Mouse (Mus musculus) forebrain, embryonic 15.5 days (tissue): ENCODE data around the gene Agpat2. TPM values are rescaled to one million over a fixed set of nuclear protein-coding genes. Genes with fewer than 3 reads are reported as not detected.
A peak's percentile ranks its signal among the peaks of the same experiment; 100 is the strongest.

ENCODE experiments used
- ATAC-seq: fragments of 200-750 bp; cut with Nextera tagmentation; replicated peaks from 2 replicates; pipeline ENCODE4 v1.8.0; 2017; ENCODE audit warnings: mild to moderate bottlenecking, moderate TSS enrichment, moderate library complexity
- H3K27ac ChIP-seq: fragments of 300-500 bp; sonication (generic); replicated peaks from 2 replicates; pipeline ENCODE4 v1.5.1; 2015; ENCODE audit warnings: mild to moderate bottlenecking, inconsistent platforms
- H3K27me3 ChIP-seq: fragments of 300-500 bp; sonication (generic); 2 replicates; pipeline ENCODE4 v1.6.1; 2015; ENCODE audit warnings: inconsistent platforms
- H3K36me3 ChIP-seq: fragments of 300-500 bp; sonication (generic); 2 replicates; pipeline ENCODE4 v1.6.1; 2015; ENCODE audit warnings: mild to moderate bottlenecking, inconsistent platforms
- H3K4me1 ChIP-seq: fragments of 300-500 bp; sonication (generic); 2 replicates; pipeline ENCODE4 v1.6.1; 2015; ENCODE audit warnings: inconsistent platforms
- H3K4me2 ChIP-seq: fragments of 300-500 bp; sonication (generic); replicated peaks from 2 replicates; pipeline ENCODE4 v1.6.1; 2015; ENCODE audit warnings: mild to moderate bottlenecking, inconsistent platforms
- H3K4me3 ChIP-seq: fragments of 300-500 bp; sonication (generic); 2 replicates; pipeline ENCODE4 v1.5.1; 2015; ENCODE audit warnings: mild to moderate bottlenecking, inconsistent platforms
- H3K9ac ChIP-seq: fragments of 300-500 bp; sonication (generic); replicated peaks from 2 replicates; pipeline ENCODE4 v1.6.1; 2015; ENCODE audit warnings: mild to moderate bottlenecking, inconsistent platforms
- H3K9me3 ChIP-seq: fragments of 300-500 bp; sonication (generic); 2 replicates; pipeline ENCODE4 v1.6.1; 2016; ENCODE audit warnings: inconsistent platforms
- WGBS: fragments of 180-500 bp; shearing (Covaris S2); methylation state at CpG from one replicate; pipeline ENCODE4 v1.1.7; 2015; ENCODE audit warnings: mixed read lengths; 5-methylcytosine and 5-hydroxymethylcytosine counted together
- polyA plus RNA-seq: library from polyadenylated mRNA; unstranded; fragments of >200 nt; fragmentation: Nextera tagmentation; extraction: Ambion mirVana; gene quantifications from 2 replicates; pipeline ENCODE4 v1.2.1, GENCODE M21; 2015

Gene Agpat2
- polyA plus RNA-seq, 1 experiment from 2014 or later: 3.9 TPM

DNA sequence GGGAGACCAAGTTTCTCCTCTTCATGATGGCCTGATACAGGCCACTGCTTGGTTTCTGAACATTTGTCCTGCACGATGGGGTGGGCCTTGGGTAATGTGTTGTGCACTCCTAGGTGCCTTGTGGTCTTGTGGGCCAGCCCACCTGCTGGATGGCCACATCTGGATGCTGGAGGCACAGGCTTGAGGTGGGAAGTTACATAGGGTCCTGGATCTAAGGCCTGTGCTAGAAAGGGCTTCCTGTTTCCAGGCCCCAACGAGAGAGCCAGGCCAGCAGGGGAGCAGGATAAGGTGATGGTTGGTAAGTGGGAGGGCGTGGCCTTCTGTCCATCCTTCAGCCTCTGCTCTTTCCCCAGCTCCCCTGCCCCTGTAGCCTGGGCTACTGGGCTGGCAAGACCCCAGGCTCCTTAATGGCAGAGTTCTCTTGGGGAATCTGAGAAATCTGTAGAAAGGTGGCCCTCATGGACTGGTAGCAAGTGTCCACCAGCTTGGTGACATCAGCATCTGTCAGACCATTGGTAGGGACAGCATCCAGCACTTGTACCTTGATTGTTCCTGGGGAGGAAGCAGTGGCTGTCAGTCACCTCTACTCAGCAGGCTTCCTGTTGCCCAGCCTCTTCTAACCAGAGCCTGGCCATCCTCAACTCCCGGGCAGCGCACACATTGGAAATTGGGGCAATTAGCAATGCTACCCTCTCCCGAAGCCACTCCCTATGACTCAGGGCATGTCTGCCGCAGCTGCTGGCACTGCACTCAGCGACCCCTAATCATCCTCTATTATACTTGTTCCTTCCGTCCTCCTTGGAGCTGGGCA lies 10.8 kb downstream of the Agpat2 start:
- no peak overlapping the region for H3K27ac ChIP-seq

DNA sequence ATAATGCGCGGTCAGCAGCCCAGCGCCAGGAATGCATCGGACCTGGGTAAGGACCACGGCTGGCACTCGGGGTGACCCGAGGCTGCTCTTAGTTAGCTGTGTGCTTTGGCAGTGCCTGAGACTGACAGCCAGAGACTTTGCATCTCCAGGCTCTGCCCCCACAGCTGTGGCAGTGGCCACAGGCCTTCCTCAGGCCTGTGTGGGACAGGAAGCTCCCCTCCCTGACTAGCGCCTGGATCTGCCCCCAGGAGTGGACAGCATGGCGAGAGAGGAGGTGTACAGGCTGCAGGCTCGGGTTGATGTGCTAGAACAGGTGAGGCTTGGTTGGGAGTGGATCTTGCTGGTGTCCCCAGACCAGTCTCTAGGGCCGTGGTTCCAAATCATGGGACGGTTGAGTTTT lies 12.8 kb downstream of the Agpat2 start:
- H3K36me3 ChIP-seq: no peaks in the 10 kb centered on the region
- ATAC-seq: no peak
- no peak overlapping the region for H3K27ac ChIP-seq
- no peak overlapping the region for H3K9ac ChIP-seq
- 80% methylated on average over 12 of the region's 12 CpGs for WGBS
- H3K27me3 ChIP-seq: no peaks in the 10 kb centered on the region
- no peak overlapping the region for H3K4me2 ChIP-seq
- no peaks in the 10 kb centered on the region for H3K9me3 ChIP-seq
- H3K4me3 ChIP-seq: no peak overlapping the region
- H3K4me1 ChIP-seq: peaks cover 7% of the 10 kb centered on the region

More for the DNA sequence above, 10.8 kb downstream of the Agpat2 start:
- Histone ChIP-seq H3K27me3 (no peaks in the 10 kb centered on the region), H3K4me2 (no peak overlapping the region), H3K4me1 (no peaks in the 10 kb centered on the region), H3K9me3 (no peaks in the 10 kb centered on the region), H3K36me3 (no peaks in the 10 kb centered on the region), H3K9ac (no peak overlapping the region), H3K4me3 (no peak overlapping the region)
- 77% methylated on average over 9 of the region's 9 CpGs for WGBS
- no peak for ATAC-seq

DNA sequence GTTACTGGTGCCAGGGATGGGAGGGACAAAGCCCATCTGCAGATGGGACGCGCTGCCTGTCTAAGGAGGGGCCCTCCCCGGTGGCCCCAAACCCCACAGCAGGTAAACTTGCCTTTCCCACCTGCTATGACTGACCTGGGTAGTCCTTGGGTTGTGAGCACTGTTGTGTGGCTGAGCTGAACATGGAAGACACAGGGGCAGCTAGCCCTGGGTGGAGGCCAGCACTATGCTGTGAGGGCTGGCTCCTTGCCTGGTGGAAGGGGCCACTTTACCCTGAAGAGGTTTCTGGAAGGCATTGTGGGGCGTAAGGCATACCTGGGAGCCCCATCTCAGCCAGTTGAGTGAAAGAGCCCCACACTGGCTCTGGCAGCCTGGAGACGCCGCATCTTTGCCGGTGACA lies 13.3 kb downstream of the Agpat2 start:
- H3K9ac ChIP-seq: no peak overlapping the region
- H3K27me3 ChIP-seq: no peaks in the 10 kb centered on the region
- ATAC-seq: no peak
- H3K36me3 ChIP-seq: no peaks in the 10 kb centered on the region
- H3K27ac ChIP-seq: no peak overlapping the region
- no peak overlapping the region for H3K4me2 ChIP-seq
- 84% methylated on average over 7 of the region's 7 CpGs for WGBS
- H3K4me1 ChIP-seq: peaks cover 10% of the 10 kb centered on the region
- H3K9me3 ChIP-seq: no peaks in the 10 kb centered on the region
- no peak overlapping the region for H3K4me3 ChIP-seq

DNA sequence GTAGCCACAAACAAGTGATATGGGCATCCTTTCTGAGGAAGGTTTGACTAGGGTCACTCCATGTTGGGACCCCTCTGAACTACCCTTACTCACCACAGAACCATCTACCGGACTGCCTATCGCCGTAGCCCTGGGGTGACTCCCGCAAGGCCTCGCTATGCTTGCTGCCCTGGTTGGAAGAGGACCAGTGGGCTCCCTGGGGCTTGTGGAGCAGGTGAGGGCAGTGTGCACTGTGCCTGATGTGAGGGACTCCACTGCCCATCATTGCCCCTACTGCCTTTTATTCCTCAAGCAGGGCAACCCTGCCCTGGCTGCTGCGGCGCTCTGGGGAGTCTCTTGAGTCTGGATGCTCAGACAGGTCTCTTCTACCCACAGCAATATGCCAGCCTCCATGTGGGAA lies 13.9 kb downstream of the Agpat2 start:
- Histone ChIP-seq H3K27me3 (no peaks in the 10 kb centered on the region), H3K36me3 (no peaks in the 10 kb centered on the region), H3K4me1 (peaks cover 10% of the 10 kb centered on the region), H3K4me3 (no peak overlapping the region), H3K27ac (no peak overlapping the region), H3K9me3 (no peaks in the 10 kb centered on the region), H3K9ac (no peak overlapping the region), H3K4me2 (no peak overlapping the region)
- ATAC-seq: no peak
- WGBS: 91% methylated on average over 7 of the region's 7 CpGs

DNA sequence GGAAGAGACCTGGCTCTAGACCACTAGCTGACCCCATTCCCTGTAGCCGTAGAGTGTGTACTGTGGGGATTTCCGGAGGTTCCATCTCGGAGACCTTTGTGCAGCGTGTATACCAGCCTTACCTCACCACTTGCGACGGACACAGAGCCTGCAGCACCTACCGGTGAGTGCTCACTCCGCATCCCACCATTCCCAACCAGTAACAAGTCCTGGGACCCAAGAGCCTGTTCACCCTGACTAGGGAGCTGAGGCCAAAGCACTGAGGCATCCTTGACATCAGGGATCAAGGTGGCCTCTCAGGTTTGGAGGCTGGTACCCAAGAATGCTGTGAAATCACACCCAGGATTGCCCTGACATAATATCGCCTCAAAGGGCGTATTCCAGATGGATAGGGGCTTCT lies 14.9 kb downstream of the Agpat2 start:
- Histone ChIP-seq H3K36me3 (no peaks in the 10 kb centered on the region), H3K27ac (no peak overlapping the region), H3K4me2 (no peak overlapping the region), H3K4me3 (no peak overlapping the region), H3K27me3 (no peaks in the 10 kb centered on the region), H3K9ac (no peak overlapping the region), H3K4me1 (peaks cover 10% of the 10 kb centered on the region), H3K9me3 (no peaks in the 10 kb centered on the region)
- 90% methylated on average over 10 of the region's 10 CpGs for WGBS
- no peak for ATAC-seq

DNA sequence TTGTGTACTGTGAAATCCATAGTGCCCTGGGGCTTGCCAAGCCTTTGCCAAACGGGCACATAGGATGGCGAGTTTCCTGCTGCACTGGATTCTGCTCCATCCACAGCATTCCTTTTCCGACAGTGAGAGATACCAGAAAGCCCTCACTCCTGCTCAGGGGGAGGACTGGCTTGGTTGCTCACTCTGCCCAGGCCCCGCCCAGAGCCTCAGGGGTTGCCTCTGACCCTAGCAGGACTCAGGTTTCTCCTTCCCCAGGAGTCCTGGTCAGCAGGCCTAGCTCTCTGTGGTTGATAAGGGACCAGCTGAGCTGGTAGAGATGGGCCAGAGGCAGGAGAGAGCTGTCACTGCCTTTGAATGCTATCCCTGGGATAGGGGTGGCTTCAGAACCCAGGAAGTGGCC lies 15.6 kb downstream of the Agpat2 start:
- H3K27me3 ChIP-seq: no peaks in the 10 kb centered on the region

DNA sequence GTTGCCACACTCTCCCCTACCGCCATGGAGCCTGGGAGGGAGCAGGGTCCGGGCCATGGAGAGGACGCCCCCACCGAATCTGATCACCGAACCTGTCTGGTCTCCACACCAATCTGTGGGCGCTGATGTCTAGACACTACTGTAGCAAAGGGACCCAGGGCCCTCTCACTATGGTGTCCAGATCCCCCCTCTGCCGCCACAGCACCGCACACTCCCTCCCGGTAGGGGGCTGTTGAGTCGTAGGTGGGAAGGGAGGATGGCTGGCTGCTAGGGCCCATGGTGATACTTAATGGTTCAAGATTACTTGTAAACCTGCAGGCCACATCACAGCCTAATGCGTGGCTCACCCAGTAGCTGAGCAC lies 17.2 kb downstream of the Agpat2 start:
- 6% methylated on average over 11 of the region's 11 CpGs for WGBS
- Histone ChIP-seq H3K4me1 (peaks cover 10% of the 10 kb centered on the region), H3K9me3 (no peaks in the 10 kb centered on the region), H3K9ac (peak overlapping the region; percentile 56), H3K4me3 (peak overlapping the region; percentile 65), H3K4me2 (peak overlapping the region; percentile 87), H3K27ac (no peak overlapping the region), H3K36me3 (no peaks in the 10 kb centered on the region), H3K27me3 (no peaks in the 10 kb centered on the region)
- peak; percentile 62 for ATAC-seq

More for the DNA sequence above, 15.6 kb downstream of the Agpat2 start:
- Histone ChIP-seq H3K9ac (no peak overlapping the region), H3K4me1 (peaks cover 10% of the 10 kb centered on the region), H3K27ac (no peak overlapping the region), H3K36me3 (no peaks in the 10 kb centered on the region), H3K9me3 (no peaks in the 10 kb centered on the region), H3K4me3 (no peak overlapping the region), H3K4me2 (no peak overlapping the region)
- 53% methylated on average over 4 of the region's 4 CpGs for WGBS
- no peak for ATAC-seq

DNA sequence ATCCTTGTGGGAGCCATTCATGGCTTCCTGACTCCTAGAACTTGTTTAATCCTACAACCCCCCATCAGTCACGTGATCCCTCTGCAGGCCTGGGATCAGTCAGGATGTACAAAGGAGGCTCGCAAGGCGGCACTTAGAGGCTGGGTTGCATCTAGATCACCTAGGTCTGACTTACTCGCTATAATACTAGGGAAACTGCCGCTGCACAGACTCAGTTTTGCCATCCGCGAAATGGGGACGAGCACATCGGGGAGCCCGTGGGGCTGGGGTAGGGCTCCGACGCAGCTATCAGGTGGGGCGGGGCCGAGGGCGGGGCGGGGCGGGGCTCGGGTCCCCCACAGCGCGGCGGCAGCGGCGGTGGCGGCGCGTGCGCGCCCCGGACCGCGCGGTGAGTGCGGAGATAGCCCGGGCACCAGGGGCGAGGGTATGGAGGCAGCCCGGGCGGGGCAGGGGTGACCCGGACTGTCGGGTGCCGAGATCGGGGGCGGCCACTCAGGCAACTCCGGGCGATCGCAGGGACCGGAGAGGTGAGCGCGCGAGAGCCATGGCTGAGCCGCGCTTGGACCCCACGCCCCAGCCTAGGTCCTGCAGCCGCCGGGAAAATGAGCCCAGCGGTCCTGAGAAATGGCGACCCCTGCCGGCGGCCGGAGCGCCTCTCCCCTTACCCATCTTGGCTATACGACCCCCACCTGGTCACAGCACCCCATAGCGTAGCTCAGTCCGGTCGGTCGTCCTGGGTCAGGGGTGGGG lies 17.7 kb downstream of the Agpat2 start, which contains the start of gene Gm20532:
Gm20532 (plus strand) TSS at position 346 of the 750 bp plus-strand sequence.
- under 1% methylated on average over 53 of the region's 65 CpGs for WGBS
- Histone ChIP-seq H3K4me2 (peak within 1 kb of the TSS; percentile 87), H3K27ac (peak within 1 kb of the TSS; percentile 50), H3K36me3 (no peaks in the 10 kb centered on the region), H3K9me3 (no peaks in the 10 kb centered on the region), H3K9ac (peak within 1 kb of the TSS; percentile 56), H3K27me3 (no peaks in the 10 kb centered on the region), H3K4me1 (peaks cover 10% of the 10 kb centered on the region), H3K4me3 (peak within 1 kb of the TSS; percentile 65)
- peak; percentile 81 for ATAC-seq

DNA sequence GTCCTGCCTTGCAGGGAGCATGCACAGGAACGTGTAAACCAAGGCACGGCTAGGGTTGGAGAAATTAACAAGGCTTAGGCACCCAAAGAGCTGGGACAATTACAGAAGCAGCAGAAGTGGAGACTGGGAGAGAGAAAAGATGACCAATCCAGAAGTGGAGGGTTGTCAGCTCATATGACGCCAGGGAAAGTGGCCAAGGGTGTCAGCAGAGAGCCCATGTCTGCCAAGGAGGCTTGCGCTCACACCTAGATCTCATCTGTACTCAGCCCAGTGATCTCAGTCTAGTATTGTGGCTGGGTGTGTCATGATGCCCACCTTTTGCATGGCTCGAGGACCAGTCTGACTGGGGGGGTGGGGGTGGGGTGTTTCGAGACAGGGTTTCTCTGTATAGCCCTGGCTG lies 18.5 kb downstream of the Agpat2 start:
- H3K27ac ChIP-seq: peak overlapping the region; percentile 50
- no peaks in the 10 kb centered on the region for H3K36me3 ChIP-seq
- H3K9ac ChIP-seq: no peak overlapping the region
- no peak overlapping the region for H3K4me3 ChIP-seq
- no peak for ATAC-seq
- peaks cover 10% of the 10 kb centered on the region for H3K4me1 ChIP-seq
- WGBS: 62% methylated on average over 6 of the region's 6 CpGs
- no peaks in the 10 kb centered on the region for H3K9me3 ChIP-seq
- H3K4me2 ChIP-seq: no peak overlapping the region
- H3K27me3 ChIP-seq: no peaks in the 10 kb centered on the region

DNA sequence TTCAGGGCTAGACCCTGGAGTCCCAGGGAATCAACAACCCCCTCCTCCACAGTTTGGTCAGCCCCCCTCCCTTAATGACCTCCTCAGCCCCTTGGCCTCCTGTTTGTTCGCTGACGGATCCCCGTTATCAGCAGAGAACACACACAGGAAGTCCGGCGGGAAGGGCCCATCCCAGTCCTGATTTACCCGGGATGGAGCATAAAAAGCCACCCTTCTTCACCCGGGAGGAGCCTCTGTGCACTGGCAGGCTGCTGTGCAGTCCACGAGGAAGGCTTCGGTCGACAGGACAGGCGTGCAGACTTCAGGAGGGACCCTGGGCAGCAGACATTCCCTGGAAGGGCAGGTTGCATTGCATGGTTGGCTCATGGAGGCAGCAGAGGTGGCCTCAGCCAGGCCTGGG lies 20.6 kb downstream of the Agpat2 start:
- peak overlapping the region; percentile 6; the same call in 1 of the 2 replicates for H3K4me3 ChIP-seq
- H3K4me1 ChIP-seq: peaks cover 10% of the 10 kb centered on the region
- no peaks in the 10 kb centered on the region for H3K36me3 ChIP-seq
- H3K9ac ChIP-seq: no peak overlapping the region
- H3K4me2 ChIP-seq: no peak overlapping the region
- H3K27ac ChIP-seq: no peak overlapping the region
- WGBS: 76% methylated on average over 11 of the region's 11 CpGs
- ATAC-seq: no peak
- no peaks in the 10 kb centered on the region for H3K27me3 ChIP-seq
- no peaks in the 10 kb centered on the region for H3K9me3 ChIP-seq

DNA sequence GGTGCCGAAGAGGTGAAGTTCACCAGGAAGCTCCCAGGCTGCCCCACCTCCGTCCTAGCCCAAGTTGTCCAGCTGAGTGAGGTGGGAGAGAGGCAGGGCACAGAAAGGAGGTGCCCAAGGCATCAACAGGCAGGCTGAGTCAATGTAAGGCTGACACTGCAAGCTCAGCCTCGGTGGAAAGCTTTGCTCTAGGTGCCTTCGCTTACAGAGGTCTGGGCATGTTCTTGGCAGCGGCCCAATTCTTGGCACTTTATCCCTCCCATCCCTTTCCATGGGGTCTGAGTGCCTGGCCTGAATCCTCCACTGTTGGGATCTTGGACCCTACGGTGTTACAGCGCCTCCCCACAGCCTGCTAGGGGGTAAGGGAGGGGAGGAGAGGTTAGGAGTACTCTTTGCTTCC lies 21.5 kb downstream of the Agpat2 start:
- H3K36me3 ChIP-seq: no peaks in the 10 kb centered on the region
- no peak overlapping the region for H3K4me3 ChIP-seq
- H3K9me3 ChIP-seq: no peaks in the 10 kb centered on the region
- no peak for ATAC-seq
- H3K4me1 ChIP-seq: peaks cover 10% of the 10 kb centered on the region
- no peaks in the 10 kb centered on the region for H3K27me3 ChIP-seq
- 65% methylated on average over 7 of the region's 7 CpGs for WGBS
- no peak overlapping the region for H3K9ac ChIP-seq
- no peak overlapping the region for H3K27ac ChIP-seq
- no peak overlapping the region for H3K4me2 ChIP-seq

DNA sequence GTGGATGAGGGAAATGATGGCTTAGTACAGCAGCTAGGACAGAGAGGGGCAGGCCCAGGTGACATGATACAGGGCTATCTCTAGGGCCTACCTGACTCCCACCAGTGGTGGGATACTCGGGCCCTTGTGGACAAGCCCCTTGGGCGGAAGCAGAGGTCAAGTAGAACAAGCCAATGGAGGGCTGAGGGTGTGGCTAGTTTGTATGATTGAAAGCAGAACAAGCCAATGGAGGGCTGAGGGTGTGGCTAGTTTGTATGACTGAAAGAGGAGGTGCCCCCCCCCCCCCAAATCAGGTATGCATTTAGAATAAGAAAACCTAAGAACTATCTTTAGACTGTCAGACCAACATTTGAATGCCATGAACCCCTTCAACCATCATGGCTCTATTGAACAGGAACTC lies 22.0 kb downstream of the Agpat2 start:
- ATAC-seq: no peak
- Histone ChIP-seq H3K4me1 (peaks cover 10% of the 10 kb centered on the region), H3K9me3 (no peaks in the 10 kb centered on the region), H3K9ac (no peak overlapping the region), H3K4me3 (no peak overlapping the region), H3K4me2 (no peak overlapping the region), H3K27ac (no peak overlapping the region), H3K27me3 (no peaks in the 10 kb centered on the region), H3K36me3 (no peaks in the 10 kb centered on the region)
- 67% methylated on average over 2 of the region's 2 CpGs for WGBS
